Mouse (Mus musculus) lung, adult 2 months (tissue): ENCODE data around the gene Gcgr.

ENCODE experiments used
- CTCF ChIP-seq: fragments of 200-500 bp; IDR thresholded peaks from 2 replicates; pipeline ENCODE4 v1.5.1; 2011; ENCODE audit warnings: mild to moderate bottlenecking, low read length, control low read depth; ENCODE audit not compliant: insufficient read depth
- POLR2A ChIP-seq: fragments of 200-500 bp; IDR thresholded peaks from 2 replicates; pipeline ENCODE4 v1.6.1; 2011; ENCODE audit warnings: low read depth, mild to moderate bottlenecking, control low read depth, low read length, borderline replicate concordance; ENCODE audit errors: extremely low read depth

DNA sequence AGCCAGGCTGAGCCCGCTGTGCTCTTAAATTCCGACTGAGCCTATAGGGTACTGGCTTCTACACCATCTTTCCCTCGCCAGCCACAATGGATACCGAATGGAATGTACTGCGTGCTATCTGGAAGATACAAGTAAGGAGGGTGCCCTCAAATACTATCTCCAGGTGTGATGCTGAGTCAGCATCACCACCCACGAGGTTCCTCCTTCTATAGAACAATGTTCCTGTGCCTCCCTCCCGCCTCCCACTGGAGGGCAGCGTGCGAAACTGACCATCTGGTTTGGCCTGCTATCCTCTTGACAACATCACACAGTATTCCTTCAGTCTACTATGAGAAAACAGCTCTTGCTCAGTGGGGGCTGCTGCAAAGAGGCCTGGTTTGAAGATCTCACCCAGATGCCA lies 34.6 kb downstream of the Gcgr start:
- no peak for TF ChIP-seq CTCF
- TF ChIP-seq POLR2A: no peak
